Mouse (Mus musculus) naive thymus-derived CD4-positive, alpha-beta T cell, adult 2 months (primary cell): ENCODE data around the gene Lamp5.

Experiments
- DNase-seq: peaks from one replicate; pipeline ENCODE4 v3.0.0-alpha.2; 2011; ENCODE audit warnings: low read depth

Lamp5 gene

DNA sequence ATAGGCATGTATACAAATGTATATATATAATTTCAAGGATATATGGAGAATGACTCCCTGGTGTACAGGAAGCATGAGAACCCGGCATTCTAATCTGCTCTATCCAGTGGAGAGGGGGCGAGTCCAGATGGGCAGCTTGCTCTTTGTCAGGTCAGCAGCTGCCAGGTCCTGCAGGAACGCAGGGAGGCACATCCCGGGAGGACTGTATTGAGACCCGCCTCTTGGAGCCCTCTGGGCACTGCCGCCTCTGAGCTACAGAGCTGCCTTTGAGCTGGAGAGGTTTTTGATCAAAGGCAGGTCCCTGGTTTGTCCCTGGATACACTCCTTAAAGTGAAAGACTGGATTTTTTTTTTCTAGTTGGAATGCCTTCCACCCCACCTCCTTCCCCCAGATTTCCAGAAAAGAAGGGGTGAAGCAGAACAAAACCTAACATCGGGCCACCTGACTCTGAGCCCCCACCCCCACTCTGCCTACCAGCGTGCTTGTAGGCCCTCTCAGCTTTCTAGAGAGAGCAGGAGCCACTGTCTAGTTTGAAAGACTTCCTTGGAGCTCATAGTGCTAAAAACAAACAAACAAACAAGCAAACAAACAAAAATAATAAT, at the start of gene Lamp5:
Lamp5 (plus strand) TSS at position 552 of the 602 bp plus-strand sequence.
- no peak for DNase-seq

DNA sequence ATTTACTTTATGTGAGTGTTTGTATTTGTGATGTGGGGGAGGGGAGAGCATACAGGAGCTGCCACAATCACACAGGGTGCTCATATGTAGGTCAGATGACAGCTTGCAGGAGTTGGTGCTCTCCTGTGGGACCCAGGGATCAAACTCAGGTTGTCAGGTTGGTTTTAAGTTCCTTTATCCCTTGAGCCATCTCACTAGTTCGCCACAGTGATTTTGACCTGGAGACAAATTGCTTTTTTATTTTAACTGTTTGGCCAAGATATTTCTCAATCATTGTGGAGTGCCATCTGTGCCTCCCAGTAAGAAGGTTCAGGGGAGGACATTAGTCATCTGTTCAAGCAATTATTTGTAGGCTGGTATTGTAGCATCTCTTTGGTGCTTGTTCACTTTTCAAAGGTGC, 48.2 kb upstream of the Lamp5 start:
- DNase-seq = no peak

DNA sequence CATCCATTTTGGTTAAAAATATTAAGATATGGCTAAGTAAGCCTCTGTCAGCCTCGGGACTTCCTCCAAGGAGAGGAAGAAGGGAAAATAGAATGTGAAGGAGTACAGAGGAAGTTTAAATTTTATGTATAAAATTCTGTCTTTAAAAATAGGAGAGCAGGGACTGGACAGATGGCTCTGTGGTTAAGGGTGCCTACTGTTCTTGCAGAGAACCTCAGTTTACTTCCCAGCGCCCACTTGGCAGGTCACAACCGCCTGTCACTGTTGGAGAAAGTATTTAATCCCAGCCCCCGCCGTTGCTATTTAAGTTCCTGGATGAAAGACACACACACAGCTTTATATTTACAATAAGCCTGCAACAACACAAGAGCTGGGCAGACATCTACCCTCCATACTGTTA, 45.8 kb upstream of the Lamp5 start:
- DNase-seq = no peak

GRCm38 (mm10) chr2:136012759-136013158, 39.3 kb upstream of the Lamp5 start:
- DNase-seq = no peak

GRCm38 (mm10) chr2:136048464-136048863, 3.6 kb upstream of the Lamp5 start:
- no peak for DNase-seq

GRCm38 (mm10) chr2:136050793-136051615, 1.0 kb upstream of the Lamp5 start:
- no peak for DNase-seq

DNA sequence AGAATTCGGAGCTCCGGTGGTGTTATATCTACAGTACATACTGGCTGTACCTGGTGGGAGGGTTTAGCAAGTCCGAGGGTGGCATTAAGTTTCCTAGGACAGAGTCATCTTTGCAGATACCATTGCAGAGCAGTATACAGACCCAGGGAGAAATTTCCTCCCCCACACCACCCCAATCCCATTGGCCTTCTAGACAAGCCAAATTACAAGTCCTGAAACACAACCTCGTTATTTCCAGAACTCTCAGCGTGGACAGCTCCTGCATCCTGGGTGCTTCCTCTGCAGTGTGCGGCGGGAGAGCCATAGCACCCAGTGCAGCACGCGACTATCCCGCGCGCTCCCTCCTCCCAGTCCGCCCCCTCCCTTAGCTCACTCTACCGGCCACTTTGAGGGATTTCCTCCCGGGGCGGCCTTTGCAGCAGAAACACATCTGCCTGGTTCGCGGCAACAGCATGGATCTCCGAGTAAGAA, 5.9 kb downstream of the Lamp5 start:
- no peak for DNase-seq

GRCm38 (mm10) chr2:136058398-136058797, 6.4 kb downstream of the Lamp5 start:
- DNase-seq = no peak

DNA sequence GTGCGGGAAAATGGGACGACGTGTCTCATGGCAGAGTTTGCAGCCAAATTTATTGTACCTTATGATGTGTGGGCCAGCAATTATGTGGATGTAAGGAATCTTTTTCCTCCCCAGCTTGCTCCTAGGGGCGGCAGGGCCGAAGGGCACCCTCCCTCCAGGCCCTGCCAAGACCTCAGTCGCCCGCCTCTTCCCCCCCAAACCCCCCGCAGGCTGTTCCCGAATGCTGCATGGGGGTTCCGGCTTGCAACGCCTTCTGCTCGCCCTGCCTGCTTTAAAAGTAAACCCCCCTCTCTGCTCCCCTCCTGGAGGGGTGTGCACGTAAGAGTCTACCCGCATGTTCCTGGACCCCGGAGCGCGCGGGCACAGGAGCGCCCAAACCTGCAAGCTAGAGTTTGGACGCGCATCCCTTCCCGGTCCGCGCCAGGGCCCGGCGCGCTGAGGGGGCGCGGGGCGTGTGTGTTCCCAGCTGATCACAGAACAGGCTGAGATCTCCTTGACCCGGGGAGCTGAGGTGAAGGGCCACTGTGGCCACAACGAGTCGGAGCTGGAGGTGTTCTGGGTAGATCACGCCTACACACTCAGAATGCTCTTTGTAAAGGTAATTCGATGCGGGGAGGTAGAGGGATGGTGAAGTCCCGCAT, 7.1 kb downstream of the Lamp5 start:
- no peak for DNase-seq

- DNase-seq = no peak
Measured at GRCm38 (mm10) chr2:136064356-136064755, 12.3 kb downstream of the Lamp5 start.

GRCm38 (mm10) chr2:136095978-136096377, 43.9 kb downstream of the Lamp5 start:
- DNase-seq = no peak

DNA sequence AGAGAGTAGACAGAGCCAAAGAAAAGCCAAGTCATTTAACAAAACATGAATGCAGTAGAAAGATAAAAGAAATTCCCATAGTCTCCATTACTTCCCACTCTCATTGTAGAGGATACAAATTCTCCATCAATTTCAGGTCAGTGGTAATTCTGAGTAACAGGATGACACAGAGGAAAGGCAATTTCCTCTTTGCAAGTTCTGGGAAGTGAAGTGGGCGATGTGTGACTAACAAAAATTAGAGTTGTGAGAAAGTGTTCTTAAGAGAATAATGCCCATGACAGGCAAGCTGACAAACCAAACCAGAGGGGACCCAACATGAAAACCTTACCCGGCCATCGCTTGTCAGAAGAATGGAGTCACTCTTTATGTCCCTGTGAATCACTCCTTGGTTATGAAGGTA, 45.1 kb downstream of the Lamp5 start:
- no peak for DNase-seq

DNA sequence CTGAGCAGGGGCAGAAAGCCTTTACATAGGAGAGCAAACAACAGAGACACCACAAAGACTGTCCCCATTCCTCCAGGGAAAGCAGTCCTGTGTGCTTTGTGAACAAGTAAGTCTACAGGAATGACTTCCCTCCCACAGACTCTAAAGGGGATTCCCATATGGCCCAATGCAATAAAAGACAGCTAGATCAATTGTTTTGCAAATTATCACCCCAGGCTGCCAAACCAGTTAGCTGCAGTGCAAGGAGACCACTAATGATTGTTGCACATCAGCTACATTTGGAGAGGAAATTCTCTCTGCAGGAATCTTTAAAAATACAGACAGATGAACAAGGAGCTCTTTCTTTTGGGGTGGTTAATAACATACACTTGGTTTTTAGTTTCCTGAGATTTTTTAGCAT, 55.6 kb downstream of the Lamp5 start:
- no peak for DNase-seq

DNA sequence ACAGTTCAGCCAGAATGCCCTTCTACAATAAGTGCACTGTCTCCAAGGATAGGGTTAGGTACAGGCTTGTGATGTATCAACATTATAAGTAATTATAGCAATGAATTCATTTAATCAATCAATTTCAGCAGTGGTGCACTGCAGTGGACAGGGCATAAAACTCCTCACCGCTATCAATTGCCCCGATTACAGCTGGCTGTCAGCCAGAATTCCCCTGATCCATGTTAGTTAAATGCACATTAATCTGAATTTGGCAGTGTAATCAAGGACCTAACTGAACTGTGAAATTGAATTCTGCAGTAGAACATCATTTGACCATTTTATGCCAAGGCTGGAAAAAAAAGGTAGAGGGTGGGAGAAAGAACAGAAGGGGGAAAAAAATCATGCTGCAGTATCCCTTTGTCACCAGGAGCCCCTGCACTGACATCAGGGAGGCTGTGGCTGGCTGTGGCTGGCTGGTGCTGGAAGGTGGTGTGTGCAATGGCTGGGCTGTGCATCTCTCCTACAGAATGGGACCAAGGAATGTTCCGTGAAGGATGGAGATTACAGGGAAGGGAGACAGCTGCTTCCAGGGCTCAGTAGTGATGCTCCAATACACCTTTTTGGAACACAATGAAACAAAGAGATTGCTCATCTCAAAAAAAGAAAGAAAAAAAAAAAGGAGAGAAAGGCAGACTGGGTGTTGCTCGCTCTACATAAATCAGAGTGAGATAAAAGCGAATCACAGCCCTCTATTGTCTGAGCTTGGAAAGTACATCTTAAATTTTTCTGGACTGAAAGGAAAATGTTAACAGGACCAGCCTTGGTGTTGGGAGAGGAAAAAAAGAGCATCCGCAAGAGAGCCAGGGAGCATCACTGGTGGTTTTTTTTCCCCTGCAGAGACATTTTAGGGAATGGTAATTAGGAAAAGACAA, 56.3 kb downstream of the Lamp5 start:
- no peak for DNase-seq

DNA sequence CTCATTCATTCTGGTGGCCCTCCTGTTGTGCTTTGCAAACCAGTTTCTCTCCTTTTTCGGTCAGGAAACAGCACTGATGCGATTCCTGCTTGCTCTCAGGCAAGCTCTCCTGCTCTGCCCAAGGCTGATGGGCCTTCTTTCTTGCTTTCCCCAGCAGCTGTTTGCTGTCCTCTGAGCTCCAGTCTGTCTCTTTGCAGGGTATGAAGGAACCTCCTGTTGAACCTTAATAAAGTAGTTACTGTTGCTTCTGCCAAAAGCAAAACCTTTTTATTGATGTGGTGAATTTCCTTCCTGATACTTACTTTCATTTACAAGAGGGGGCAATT, 57.0 kb downstream of the Lamp5 start:
- DNase-seq = no peak

- DNase-seq = no peak
Measured at GRCm38 (mm10) chr2:136113374-136113773, 61.3 kb downstream of the Lamp5 start.

GRCm38 (mm10) chr2:136118006-136118405, 66.0 kb downstream of the Lamp5 start:
- DNase-seq = no peak
